Mouse (Mus musculus) hindbrain, embryonic 12.5 days (tissue): ENCODE measurements around the gene Olfml2b. TPM values are rescaled to one million over a fixed set of nuclear protein-coding genes. Genes with fewer than 3 reads are reported as not detected.

Experiments
- ATAC-seq: fragments of 200-750 bp; cut with Nextera tagmentation; 2 replicates; pipeline ENCODE4 v1.8.0; 2017; ENCODE audit warnings: moderate TSS enrichment; ENCODE audit not compliant: low FRiP score
- H3K27ac ChIP-seq: fragments of 300-500 bp; sonication (generic); 2 replicates; pipeline ENCODE4 v1.5.1; 2016; ENCODE audit warnings: mild to moderate bottlenecking
- H3K27me3 ChIP-seq: fragments of 300-500 bp; sonication (generic); 2 replicates; pipeline ENCODE4 v1.6.1; 2016; ENCODE audit warnings: mild to moderate bottlenecking
- H3K36me3 ChIP-seq: fragments of 300-500 bp; sonication (generic); 2 replicates; pipeline ENCODE4 v1.6.1; 2016; ENCODE audit warnings: mild to moderate bottlenecking
- H3K4me1 ChIP-seq: fragments of 300-500 bp; sonication (generic); 2 replicates; pipeline ENCODE4 v1.6.1; 2016
- H3K4me2 ChIP-seq: fragments of 300-500 bp; sonication (generic); replicated peaks from 2 replicates; pipeline ENCODE4 v1.6.1; 2016; ENCODE audit warnings: mild to moderate bottlenecking
- H3K4me3 ChIP-seq: fragments of 300-500 bp; sonication (generic); 2 replicates; pipeline ENCODE4 v1.5.1; 2016; ENCODE audit warnings: mild to moderate bottlenecking
- H3K9ac ChIP-seq: fragments of 300-500 bp; sonication (generic); 2 replicates; pipeline ENCODE4 v1.6.1; 2016; ENCODE audit warnings: mild to moderate bottlenecking, moderate library complexity
- H3K9me3 ChIP-seq: fragments of 300-500 bp; sonication (generic); replicated peaks from 2 replicates; pipeline ENCODE4 v1.6.1; 2016; ENCODE audit warnings: mild to moderate bottlenecking
- WGBS: fragments of 180-500 bp; shearing (Covaris S2); methylation state at CpG from one replicate; pipeline ENCODE4 v1.1.7; 2016; 5-methylcytosine and 5-hydroxymethylcytosine counted together
- polyA plus RNA-seq: library from polyadenylated mRNA; unstranded; fragments of >200 nt; fragmentation: Nextera tagmentation; extraction: Ambion mirVana; gene quantifications from 2 replicates; pipeline ENCODE4 v1.2.1, GENCODE M21; 2016

Olfml2b gene
- polyA plus RNA-seq, 1 experiment from 2014 or later, result 8.0 TPM

DNA sequence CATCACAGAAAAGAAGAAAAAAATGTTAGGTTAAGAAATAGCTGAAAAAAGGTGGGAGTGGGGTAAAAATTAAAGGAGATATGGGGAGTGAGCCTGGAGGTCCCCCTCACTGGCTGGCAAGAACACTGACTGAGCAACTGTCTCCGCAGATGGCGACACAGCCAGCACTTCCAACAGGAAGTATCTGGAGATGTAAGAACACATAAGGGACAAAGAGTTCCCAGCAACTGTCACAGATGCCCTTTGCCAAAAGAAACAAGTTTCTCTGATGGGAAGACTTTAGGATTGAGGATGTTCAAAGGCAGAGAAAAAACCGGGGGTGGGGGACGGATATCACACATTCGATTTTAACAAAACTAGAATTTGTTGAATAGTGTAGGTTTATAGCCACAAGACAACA is 77.2 kb downstream of the Olfml2b start:
- no peak overlapping the region for H3K4me3 ChIP-seq
- no peak overlapping the region for H3K9ac ChIP-seq
- H3K27me3 ChIP-seq, result no peaks in the 10 kb centered on the region
- no peak overlapping the region for H3K4me2 ChIP-seq
- H3K36me3 ChIP-seq, result no peaks in the 10 kb centered on the region
- H3K27ac ChIP-seq, result no peak overlapping the region
- WGBS, result 83% methylated on average over 5 of the region's 5 CpGs
- H3K4me1 ChIP-seq, result no peaks in the 10 kb centered on the region
- no peak for ATAC-seq
- H3K9me3 ChIP-seq, result no peaks in the 10 kb centered on the region

DNA sequence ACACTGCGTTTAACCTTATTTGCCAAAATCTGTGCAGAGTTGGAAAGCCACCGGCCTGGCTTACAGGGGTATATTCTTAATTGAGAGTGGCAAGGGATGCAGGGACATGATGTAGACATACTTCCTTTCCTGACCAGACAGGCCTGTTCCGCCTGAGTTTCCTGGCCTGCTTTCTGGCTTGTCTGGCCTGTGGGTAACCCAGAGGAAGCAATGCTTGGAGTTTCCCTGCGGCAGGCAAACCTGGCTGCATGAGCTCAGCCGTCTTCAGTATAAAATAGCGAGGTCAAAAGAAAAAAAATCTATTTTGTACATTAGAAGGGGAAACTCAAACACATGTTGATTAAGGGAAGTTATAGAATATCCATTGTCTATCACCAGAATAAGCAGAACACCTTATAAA is 84.2 kb downstream of the Olfml2b start:
- no peak overlapping the region for H3K9ac ChIP-seq
- H3K9me3 ChIP-seq, result no peaks in the 10 kb centered on the region
- no peaks in the 10 kb centered on the region for H3K27me3 ChIP-seq
- no peak for ATAC-seq
- no peaks in the 10 kb centered on the region for H3K36me3 ChIP-seq
- H3K4me1 ChIP-seq, result no peaks in the 10 kb centered on the region
- H3K27ac ChIP-seq, result no peak overlapping the region
- H3K4me2 ChIP-seq, result no peak overlapping the region
- 79% methylated on average over 6 of the region's 6 CpGs for WGBS
- no peak overlapping the region for H3K4me3 ChIP-seq

DNA sequence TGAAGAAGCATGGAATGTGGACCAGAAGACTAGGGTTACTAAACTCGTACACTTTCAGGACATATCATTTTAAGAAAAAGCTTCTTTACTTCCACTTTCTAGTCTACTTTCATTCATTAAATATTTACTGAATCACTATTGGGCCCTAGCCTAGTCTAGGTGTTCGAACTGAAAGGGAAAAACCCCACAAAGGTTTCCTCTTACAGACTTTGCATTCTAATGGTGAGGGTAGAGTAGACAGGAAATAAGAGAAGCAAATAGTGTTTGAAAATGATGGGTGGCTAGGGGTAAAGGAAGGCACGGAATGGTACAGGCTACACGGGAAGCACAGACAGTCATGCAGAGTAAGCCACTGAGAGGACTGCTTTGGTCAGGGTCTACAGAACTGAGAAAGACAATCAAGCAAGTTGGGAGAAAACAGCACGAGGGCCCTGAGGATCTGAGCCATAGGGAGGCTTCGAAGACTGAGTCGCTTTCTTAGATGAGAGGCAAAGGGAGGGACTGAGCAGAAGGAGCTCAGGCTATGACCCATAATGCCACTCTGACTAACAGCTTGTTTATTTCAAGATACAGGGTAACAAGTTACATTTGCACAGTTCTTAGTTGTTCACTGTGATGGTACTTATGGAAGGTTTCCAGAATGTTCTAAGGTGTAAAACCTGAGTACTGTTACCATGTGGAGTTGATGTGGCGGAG is 85.1 kb downstream of the Olfml2b start:
- Histone ChIP-seq H3K9ac (no peak overlapping the region), H3K9me3 (no peaks in the 10 kb centered on the region), H3K4me2 (no peak overlapping the region), H3K4me1 (no peaks in the 10 kb centered on the region), H3K27me3 (no peaks in the 10 kb centered on the region), H3K27ac (no peak overlapping the region), H3K36me3 (no peaks in the 10 kb centered on the region), H3K4me3 (no peak overlapping the region)
- no peak for ATAC-seq
- WGBS, result 85% methylated on average over 8 of the region's 8 CpGs

DNA sequence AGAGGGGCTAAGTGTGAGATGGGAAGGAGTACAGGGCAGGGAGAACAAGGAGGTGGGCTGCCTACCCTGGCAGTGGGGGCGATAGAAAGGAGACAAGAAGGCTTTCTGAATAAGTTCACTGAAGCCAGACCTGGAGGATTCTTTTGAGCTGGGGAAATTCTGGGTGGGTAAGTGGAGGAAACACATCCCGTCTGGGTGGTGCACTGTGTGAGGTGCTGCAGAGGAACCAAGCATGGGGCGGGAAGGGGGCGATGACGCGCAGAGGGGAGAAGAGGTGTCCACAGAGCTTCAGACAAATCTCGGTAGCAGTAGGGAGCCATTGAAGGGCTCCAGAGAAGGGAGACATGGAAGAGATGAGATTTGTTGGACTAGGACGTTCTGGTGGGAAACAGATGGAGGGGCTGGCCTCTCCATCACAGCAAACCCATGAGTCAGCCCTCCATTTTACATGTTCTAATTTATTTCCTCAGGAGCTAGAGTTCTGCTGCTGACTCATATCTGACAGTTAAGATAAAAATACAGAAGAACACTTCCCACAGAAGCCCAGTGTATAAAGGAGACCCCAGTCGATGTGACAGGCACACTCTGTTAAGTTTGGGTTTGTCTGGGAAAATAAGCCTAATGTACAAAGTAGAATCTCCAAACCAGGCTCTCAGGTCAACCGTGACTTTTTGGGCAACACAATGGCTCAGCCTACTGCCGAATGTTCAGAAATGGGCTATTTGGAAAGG is 87.7 kb downstream of the Olfml2b start:
- Histone ChIP-seq H3K27ac (no peak overlapping the region), H3K9ac (no peak overlapping the region), H3K4me3 (no peak overlapping the region), H3K27me3 (no peaks in the 10 kb centered on the region), H3K36me3 (no peaks in the 10 kb centered on the region), H3K9me3 (no peaks in the 10 kb centered on the region), H3K4me2 (no peak overlapping the region), H3K4me1 (no peaks in the 10 kb centered on the region)
- no peak for ATAC-seq
- WGBS, result 83% methylated on average over 11 of the region's 11 CpGs

Other genes starting within 250 kb of the Olfml2b start
- 15.5 and 22.7 TPM in 2 replicates for gene Nos1ap, start 54.7 kb upstream of the Olfml2b start, polyA plus RNA-seq
- 10.3 and 11.3 TPM in 2 replicates for gene Atf6, start 223.2 kb downstream of the Olfml2b start, polyA plus RNA-seq
- 0.63 TPM in 1 of 2 replicates, not detected in the other for gene Gm26620, start 240.5 kb downstream of the Olfml2b start, polyA plus RNA-seq
- 35.4 and 35.9 TPM in 2 replicates for gene Dusp12, start 241.0 kb downstream of the Olfml2b start, polyA plus RNA-seq